ENCODE assay signal across 8 mouse cellular contexts in genomic region chr7:16474445-16474844, GRCm38 (mm10). TPM values are rescaled to one million over a fixed set of nuclear protein-coding genes. Genes with fewer than 3 reads are reported as not detected.
DNase-seq lines count a peak whose midpoint lies in the region; ATAC-seq and TF ChIP-seq lines count a peak whose summit lies in the region.

No protein-coding gene starts in this region.

- no peak for TF ChIP-seq CTCF in E14TG2a.4 (conservative IDR thresholded peaks at IDR 0.05; ENCODE audit: low read length)
- no peak for TF ChIP-seq CTCF in liver, postnatal 0 days (IDR thresholded peaks at IDR 0.05; ENCODE audit: low read depth)

- peak overlapping the region; percentile 68 for H3K4me3 ChIP-seq in E14TG2a.4 (replicated peaks; ENCODE audit: low read length)
- H3K4me3 ChIP-seq in liver, postnatal 0 days (ENCODE audit: low read depth, low read length), result peak overlapping the region; percentile 21; the same call in 1 of the 2 replicates

- no peak overlapping the region for H3K9ac ChIP-seq in liver, postnatal 0 days (replicated peaks)

- peak; percentile 33 for DNase-seq in embryo, embryonic 10 days (ENCODE audit: low spot score)
- DNase-seq in embryo, embryonic 9.5 days (ENCODE audit: extremely low spot score), result no peak
- peak; percentile 24 to 31 for DNase-seq in heart, postnatal 14 days
- DNase-seq in liver, postnatal 0 days, result peak; percentile 52
- peak; percentile 55 for DNase-seq in testis, postnatal 10 days (ENCODE audit: low spot score)
- no peak for DNase-seq in ovary, adult 18-20 months (ENCODE audit: low spot score)

- intact Hi-C loops in heart, postnatal 14 days (cut with DNase I), result no loop called here

- WGBS in liver, postnatal 0 days (ENCODE audit: insufficient replicate concordance), result 10% methylated on average over 33 of the region's 33 CpGs

- H3K4me2 ChIP-seq in liver, postnatal 0 days (ENCODE audit: low read depth, low read length), result peak overlapping the region; percentile 27

- peaks cover 67% of the 10 kb centered on the region for H3K27me3 ChIP-seq in E14TG2a.4 (ENCODE audit: insufficient read depth, low read length)
- peaks cover 66% of the 10 kb centered on the region for H3K27me3 ChIP-seq in liver, postnatal 0 days (ENCODE audit: insufficient read depth, low read length)

- H3K27ac ChIP-seq in liver, postnatal 0 days (ENCODE audit: low read depth), result no peak overlapping the region

- no peak for TF ChIP-seq EP300 in liver, postnatal 0 days (IDR thresholded peaks at IDR 0.05; ENCODE audit: low read depth)

- ATAC-seq in liver, postnatal 0 days, result peak; percentile 23; the same call in 1 of the 2 replicates
- no peak for ATAC-seq in activated CD4-positive, CD25-positive, alpha-beta regulatory T cell, adult 4 months

- H3K9me3 ChIP-seq in E14TG2a.4 (ENCODE audit: low read length), result no peaks in the 10 kb centered on the region
- no peaks in the 10 kb centered on the region for H3K9me3 ChIP-seq in liver, postnatal 0 days (ENCODE audit: low read length)

- no peaks in the 10 kb centered on the region for H3K36me3 ChIP-seq in E14TG2a.4 (ENCODE audit: insufficient read depth, low read length)
- no peaks in the 10 kb centered on the region for H3K36me3 ChIP-seq in liver, postnatal 0 days (replicated peaks; ENCODE audit: insufficient read depth, low read length)

- H3K4me1 ChIP-seq in E14TG2a.4 (replicated peaks; ENCODE audit: low read depth, low read length), result peaks cover 44% of the 10 kb centered on the region
- peaks cover 18% of the 10 kb centered on the region; the same call in 1 of the 2 replicates for H3K4me1 ChIP-seq in liver, postnatal 0 days (ENCODE audit: insufficient read depth)

RNA-seq across cellular contexts. Expression of gene Npas1, which starts 3.1 kb away (rescaled TPM):
- not detected for total RNA-seq in heart, postnatal 14 days (2021)
- polyA plus RNA-seq in liver, postnatal 0 days (2015; fragmentation: Nextera tagmentation; extraction: Ambion mirVana), result 0.07 and 0.11 TPM in 2 replicates
- under 1 TPM in 1 of 2 experiments, not detected in 1; 0.22 TPM for polyA plus RNA-seq in activated CD4-positive, CD25-positive, alpha-beta regulatory T cell, adult 4 months (2017; shearing (Covaris generic))

RNA-seq across cellular contexts. Expression of gene Tmem160, which starts 21.9 kb away (rescaled TPM):
- 10 to 100 TPM; 85.0 to 86.8 TPM for total RNA-seq in heart, postnatal 14 days (2021)
- polyA plus RNA-seq in liver, postnatal 0 days (2015; fragmentation: Nextera tagmentation; extraction: Ambion mirVana), result 38.7 and 43.0 TPM in 2 replicates
- polyA plus RNA-seq in activated CD4-positive, CD25-positive, alpha-beta regulatory T cell, adult 4 months (2017; shearing (Covaris generic)), result 1 to 10 TPM; 5.7 to 9.2 TPM

Comparison
In these comparisons a context has a peak if more than half of its experiments do, and no peak if none do; other contexts are left out.
1. DNase-seq: peak in embryo, embryonic 10 days (single experiment), heart, postnatal 14 days (2 of 2), liver, postnatal 0 days (single experiment) and testis, postnatal 10 days (single experiment); none in embryo, embryonic 9.5 days (single experiment) and ovary, adult 18-20 months (single experiment).